In the genomic region with DNA sequence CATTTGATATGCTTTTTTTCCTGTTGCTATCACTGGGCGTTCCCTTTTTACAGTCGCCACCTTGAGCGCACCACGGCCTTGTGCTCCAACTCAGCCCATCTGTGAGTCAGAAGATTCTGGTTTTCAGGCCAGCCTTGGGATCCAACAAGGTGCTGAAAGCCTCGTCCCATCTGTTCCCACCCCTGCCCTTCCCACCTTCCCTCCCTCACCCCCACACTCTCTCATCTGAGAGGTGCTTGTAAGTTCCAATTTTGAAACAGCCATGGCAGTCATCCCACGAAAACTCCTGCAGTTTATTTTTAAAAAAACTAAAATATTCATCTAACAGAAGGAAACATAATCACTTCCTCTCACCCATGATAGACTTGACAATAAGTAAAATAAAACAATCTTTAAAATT, we compare ENCODE assay signal across 19 mouse cellular contexts.
DNase-seq lines count a peak whose midpoint lies in the region; ATAC-seq and TF ChIP-seq lines count a peak whose summit lies in the region.
"Had no signal": no experiment of that assay in that cellular context is flagged by ENCODE, and none has a peak within 500 bp of the region (broad histone marks: within the 10 kb centered on the region; RNA-seq: fewer than 3 reads in every experiment).

No protein-coding gene starts in this region.

- no peak for ATAC-seq in heart, embryonic 12.5 days (ENCODE audit: insufficient number of reproducible peaks, low FRiP score)
- no peak for ATAC-seq in limb, embryonic 13.5 days (ENCODE audit: low FRiP score, low read depth)
- ATAC-seq in limb, embryonic 14.5 days (ENCODE audit: low FRiP score, low read depth) = no peak
- ATAC-seq: CD4-positive, CD25-positive, alpha-beta regulatory T cell, adult 4 months; midbrain, embryonic 16.5 days had no signal

- H3K4me3 ChIP-seq in heart, embryonic 12.5 days = no peak overlapping the region
- no peak overlapping the region for H3K4me3 ChIP-seq in limb, embryonic 13.5 days
- no peak overlapping the region for H3K4me3 ChIP-seq in limb, embryonic 10.5 days
- H3K4me3 ChIP-seq in limb, embryonic 14.5 days (replicated peaks; ENCODE audit: low read length) = no peak overlapping the region
- H3K4me3 ChIP-seq: forebrain, embryonic 12.5 days; megakaryocyte, embryonic 14.5 days; stomach, embryonic 15.5 days had no signal

- H3K4me1 ChIP-seq in heart, embryonic 12.5 days (replicated peaks) = peaks cover 7% of the 10 kb centered on the region; the same call in 1 of the 2 replicates
- 0 out of 2 replicates have a peak, but pooled peaks cover 7% of the 10 kb centered on the region for H3K4me1 ChIP-seq in limb, embryonic 13.5 days
- H3K4me1 ChIP-seq in limb, embryonic 10.5 days = peaks cover 1% of the 10 kb centered on the region; the same call in 1 of the 2 replicates
- H3K4me1 ChIP-seq in limb, embryonic 14.5 days (ENCODE audit: control insufficient read depth, insufficient read depth, low read length) = no peaks in the 10 kb centered on the region
- H3K4me1 ChIP-seq: forebrain, embryonic 12.5 days; stomach, embryonic 15.5 days had no signal

- H3K27me3 ChIP-seq in heart, embryonic 12.5 days (replicated peaks) = no peaks in the 10 kb centered on the region
- H3K27me3 ChIP-seq in limb, embryonic 13.5 days = no peaks in the 10 kb centered on the region
- no peaks in the 10 kb centered on the region for H3K27me3 ChIP-seq in limb, embryonic 10.5 days (ENCODE audit: low read depth, poor library complexity, severe bottlenecking)
- no peaks in the 10 kb centered on the region for H3K27me3 ChIP-seq in limb, embryonic 14.5 days (ENCODE audit: control insufficient read depth, insufficient read depth, low read length)
- H3K27me3 ChIP-seq: forebrain, embryonic 12.5 days; stomach, embryonic 15.5 days had no signal

- DNase-seq in heart, adult 8-10 months (ENCODE audit: low spot score) = no peak
- no peak for DNase-seq in limb, embryonic 10.5 days (ENCODE audit: low spot score)
- peak; percentile 89 for DNase-seq in brain, adult 2 months (ENCODE audit: low read depth, low spot score)
- DNase-seq in limb, embryonic 14.5 days (ENCODE audit: low spot score) = no peak
- no peak for DNase-seq in retina, embryonic 14.5 days (ENCODE audit: low spot score)
- DNase-seq: adrenal gland, adult 2 months; cerebellum, postnatal 36 days; gastrocnemius, postnatal 36 days; kidney, adult 2 months; kidney, postnatal 14 days; lung, adult 2 months had no signal

- 29% methylated on average over 6 of the region's 6 CpGs for WGBS in heart, embryonic 12.5 days
- WGBS in limb, embryonic 13.5 days = 42% methylated on average over 6 of the region's 6 CpGs
- 51% methylated on average over 6 of the region's 6 CpGs for WGBS in limb, embryonic 10.5 days
- 44% methylated on average over 6 of the region's 6 CpGs for WGBS in limb, embryonic 14.5 days

- H3K36me3 ChIP-seq in heart, embryonic 12.5 days = no peaks in the 10 kb centered on the region
- no peaks in the 10 kb centered on the region for H3K36me3 ChIP-seq in limb, embryonic 13.5 days
- H3K36me3 ChIP-seq in limb, embryonic 10.5 days = no peaks in the 10 kb centered on the region
- no peaks in the 10 kb centered on the region for H3K36me3 ChIP-seq in limb, embryonic 14.5 days (ENCODE audit: control insufficient read depth, insufficient read depth, low read length)
- H3K36me3 ChIP-seq: forebrain, embryonic 12.5 days; stomach, embryonic 15.5 days had no signal

- no peak overlapping the region for H3K27ac ChIP-seq in heart, embryonic 12.5 days (ENCODE audit: poor library complexity, severe bottlenecking)
- no peak overlapping the region for H3K27ac ChIP-seq in limb, embryonic 13.5 days
- no peak overlapping the region for H3K27ac ChIP-seq in limb, embryonic 10.5 days
- H3K27ac ChIP-seq in limb, embryonic 14.5 days (replicated peaks; ENCODE audit: low read depth, low read length) = no peak overlapping the region
- H3K27ac ChIP-seq: forebrain, embryonic 12.5 days; stomach, embryonic 15.5 days had no signal

- no peak for TF ChIP-seq POLR2A in limb, embryonic 14.5 days (IDR thresholded peaks at IDR 0.05; ENCODE audit: borderline replicate concordance, extremely low read depth, insufficient read depth, insufficient read length)

- no peaks in the 10 kb centered on the region for H3K9me3 ChIP-seq in heart, embryonic 12.5 days (replicated peaks)
- no peaks in the 10 kb centered on the region for H3K9me3 ChIP-seq in limb, embryonic 13.5 days
- no peaks in the 10 kb centered on the region for H3K9me3 ChIP-seq in limb, embryonic 10.5 days (replicated peaks)
- H3K9me3 ChIP-seq in limb, embryonic 14.5 days (ENCODE audit: control insufficient read depth, low read length) = no peaks in the 10 kb centered on the region
- H3K9me3 ChIP-seq: forebrain, embryonic 12.5 days; stomach, embryonic 15.5 days had no signal

- H3K4me2 ChIP-seq in heart, embryonic 12.5 days = peak overlapping the region; percentile 42
- H3K4me2 ChIP-seq in limb, embryonic 13.5 days (replicated peaks) = peak overlapping the region; percentile 17; the same call in 1 of the 2 replicates
- no peak overlapping the region for H3K4me2 ChIP-seq in limb, embryonic 14.5 days (replicated peaks; ENCODE audit: low read depth, low read length, severe bottlenecking)
- H3K4me2 ChIP-seq: forebrain, embryonic 12.5 days; liver, embryonic 11.5 days; stomach, embryonic 15.5 days had no signal

- no peak overlapping the region for H3K9ac ChIP-seq in heart, embryonic 12.5 days
- no peak overlapping the region for H3K9ac ChIP-seq in limb, embryonic 13.5 days
- 0 out of 2 replicates have a peak overlapping the region, but pooled peaks have one; percentile 16 for H3K9ac ChIP-seq in limb, embryonic 14.5 days (ENCODE audit: low read depth, low read length, severe bottlenecking)
- H3K9ac ChIP-seq: forebrain, embryonic 12.5 days; stomach, embryonic 15.5 days had no signal
